Mouse (Mus musculus) lung, postnatal 0 days (tissue): ENCODE results near the gene Hist1h2bb. TPM values are rescaled to one million over a fixed set of nuclear protein-coding genes. Genes with fewer than 3 reads are reported as not detected.
A peak's percentile ranks its signal among the peaks of the same experiment; 100 is the strongest.
"Not testable (repeated sequence)": the region's sequence is repeated elsewhere in the genome, so short reads cannot be mapped to it uniquely, and the experiment has no call there.

ENCODE experiments used
- ATAC-seq: fragments of 200-750 bp; cut with Nextera tagmentation; 2 replicates; pipeline ENCODE4 v1.8.0; 2017; ENCODE audit warnings: moderate library complexity
- DNase-seq: peaks from one replicate; pipeline ENCODE4 v3.0.0-alpha.2; 2016; ENCODE audit warnings: low spot score
- H3K27ac ChIP-seq: fragments of 300-500 bp; sonication (generic); 2 replicates; pipeline ENCODE4 v1.5.1; 2014; ENCODE audit warnings: antibody characterized with exemption, mild to moderate bottlenecking, low read length, mixed read lengths
- H3K27me3 ChIP-seq: fragments of 300-500 bp; sonication (generic); replicated peaks from 2 replicates; pipeline ENCODE4 v1.6.1; 2014; ENCODE audit warnings: low read length, mixed read lengths; ENCODE audit not compliant: insufficient read depth
- H3K36me3 ChIP-seq: fragments of 300-500 bp; sonication (generic); 2 replicates; pipeline ENCODE4 v1.6.1; 2014; ENCODE audit warnings: low read length, mixed read lengths; ENCODE audit not compliant: insufficient read depth
- H3K4me1 ChIP-seq: fragments of 300-500 bp; sonication (generic); 2 replicates; pipeline ENCODE4 v1.6.1; 2014; ENCODE audit warnings: antibody characterized with exemption, low read depth, low read length, mixed read lengths; ENCODE audit not compliant: insufficient read depth
- H3K4me2 ChIP-seq: fragments of 300-500 bp; sonication (generic); replicated peaks from 2 replicates; pipeline ENCODE4 v1.6.1; 2014; ENCODE audit warnings: low read depth, mild to moderate bottlenecking, low read length, moderate library complexity, mixed read lengths
- H3K4me3 ChIP-seq: fragments of 300-500 bp; sonication (generic); 2 replicates; pipeline ENCODE4 v1.5.1; 2014; ENCODE audit warnings: low read depth, low read length
- H3K9ac ChIP-seq: fragments of 300-500 bp; sonication (generic); replicated peaks from 2 replicates; pipeline ENCODE4 v1.6.1; 2014; ENCODE audit warnings: low read depth, mild to moderate bottlenecking
- H3K9me3 ChIP-seq: fragments of 300-500 bp; sonication (generic); 2 replicates; pipeline ENCODE4 v1.6.1; 2016; ENCODE audit warnings: low read length, mixed read lengths
- CTCF ChIP-seq: IDR thresholded peaks from 2 replicates; pipeline ENCODE4 v1.5.1; 2016; ENCODE audit warnings: antibody characterized with exemption, mild to moderate bottlenecking
- EP300 ChIP-seq: IDR thresholded peaks from 2 replicates; pipeline ENCODE4 v1.6.1; 2016; ENCODE audit warnings: antibody characterized with exemption, mild to moderate bottlenecking, control low read depth
- WGBS: fragments of 180-500 bp; shearing (Covaris S2); extraction: QIAGEN DNeasy Blood & Tissue Kit; methylation state at CpG from one replicate; pipeline ENCODE4 v1.1.7; 2014; 5-methylcytosine and 5-hydroxymethylcytosine counted together
- polyA plus RNA-seq: library from polyadenylated mRNA; unstranded; fragments of >200 nt; fragmentation: Nextera tagmentation; extraction: Ambion mirVana; gene quantifications from 2 replicates; pipeline ENCODE4 v1.2.1, GENCODE M21; 2015

Gene Hist1h2bb
- polyA plus RNA-seq, 1 experiment from 2014 or later = 0.99 TPM

DNA sequence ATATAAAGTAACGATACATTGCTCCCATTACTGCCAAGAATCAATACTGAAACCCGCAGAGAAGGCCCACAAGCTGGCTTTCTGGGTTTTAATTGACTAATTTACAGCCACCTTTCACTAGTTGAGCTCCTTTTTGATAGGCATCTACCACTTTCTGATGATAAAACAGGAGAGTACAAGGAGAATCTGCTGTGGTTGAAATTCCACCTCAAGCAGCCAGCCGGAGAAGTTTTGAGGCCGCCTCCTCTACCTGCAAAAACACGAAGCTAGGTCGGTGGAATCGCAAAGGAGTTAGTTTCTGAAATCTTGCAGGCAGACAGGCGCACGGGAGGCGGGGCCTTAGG, 16.7 kb downstream of the Hist1h2bb start:
- H3K9me3 ChIP-seq = no peaks in the 10 kb centered on the region
- H3K4me1 ChIP-seq = peaks cover 12% of the 10 kb centered on the region
- DNase-seq (peak; percentile 47), ATAC-seq (no peak)
- peak overlapping the region; percentile 75 for H3K4me2 ChIP-seq
- no peak for TF ChIP-seq CTCF
- no peak for TF ChIP-seq EP300
- H3K27me3 ChIP-seq = no peaks in the 10 kb centered on the region
- H3K9ac ChIP-seq = 0 out of 2 replicates have a peak overlapping the region, but pooled peaks have one; percentile 13
- H3K4me3 ChIP-seq = peak overlapping the region; percentile 49
- WGBS = 1% methylated on average over 10 of the region's 10 CpGs
- no peaks in the 10 kb centered on the region for H3K36me3 ChIP-seq
- peak overlapping the region; percentile 81 for H3K27ac ChIP-seq

- TF ChIP-seq CTCF = no peak
- TF ChIP-seq EP300 = no peak; the same call in 1 of the 2 replicates
- Histone ChIP-seq H3K4me1 (peaks cover 12% of the 10 kb centered on the region), H3K9ac (peak within 1 kb of the TSS; percentile 64), H3K4me2 (peak within 1 kb of the TSS; percentile 75), H3K27me3 (no peaks in the 10 kb centered on the region), H3K9me3 (no peaks in the 10 kb centered on the region), H3K27ac (peak within 1 kb of the TSS; percentile 81), H3K4me3 (peak within 1 kb of the TSS; percentile 49), H3K36me3 (no peaks in the 10 kb centered on the region)
- WGBS = 3% methylated on average over 34 of the region's 34 CpGs
- peak; percentile 98 for DNase-seq
- peak; percentile 68 for ATAC-seq
Measured at GRCm38 (mm10) chr13:23763586-23764323, 17.2 kb downstream of the Hist1h2bb start, which contains the start of gene Hist1h1a. Gene Hist1h1a, plus strand, starts transcription at chr13:23763666.

- Histone ChIP-seq H3K27ac (no peak overlapping the region), H3K4me2 (peak overlapping the region; percentile 75), H3K36me3 (no peaks in the 10 kb centered on the region), H3K27me3 (no peaks in the 10 kb centered on the region), H3K4me1 (peaks cover 12% of the 10 kb centered on the region), H3K9ac (peak overlapping the region; percentile 64; the same call in 1 of the 2 replicates), H3K9me3 (no peaks in the 10 kb centered on the region), H3K4me3 (no peak overlapping the region)
- 38% methylated on average over 10 of the region's 12 CpGs for WGBS
- DNase-seq = no peak
- TF ChIP-seq CTCF (no peak), EP300 (no peak)
- ATAC-seq = no peak
Measured at GRCm38 (mm10) chr13:23764324-23765171, 18.0 kb downstream of the Hist1h2bb start.

DNA sequence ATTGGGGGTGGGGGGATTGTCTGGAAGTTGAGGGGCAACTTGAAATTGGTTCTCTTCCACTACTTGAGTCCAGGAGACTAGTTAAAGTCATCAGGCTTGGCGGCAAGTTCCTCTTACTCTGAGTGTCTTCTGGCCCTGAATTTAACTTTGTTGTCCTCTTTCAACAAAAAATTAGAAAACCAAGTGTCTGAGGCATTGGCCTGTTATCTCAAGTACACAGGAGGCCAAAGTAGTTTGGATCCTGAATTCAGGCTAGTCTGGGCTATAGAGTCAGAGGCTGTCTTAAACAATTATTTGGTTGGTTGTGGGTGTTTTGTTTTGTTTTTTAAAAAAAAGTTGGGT, 18.6 kb downstream of the Hist1h2bb start:
- 27% methylated on average over 1 of the region's 1 CpGs for WGBS
- Histone ChIP-seq H3K4me3 (no peak overlapping the region), H3K27ac (no peak overlapping the region)

GRCm38 (mm10) chr13:23766772-23767171, 20.2 kb downstream of the Hist1h2bb start:
- TF ChIP-seq EP300 = no peak
- no peak for TF ChIP-seq CTCF

More for the DNA sequence above, 18.6 kb downstream of the Hist1h2bb start:
- TF ChIP-seq CTCF (no peak), EP300 (no peak)
- Histone ChIP-seq H3K9ac (no peak overlapping the region), H3K4me2 (no peak overlapping the region), H3K9me3 (no peaks in the 10 kb centered on the region), H3K27me3 (no peaks in the 10 kb centered on the region), H3K4me1 (peaks cover 11% of the 10 kb centered on the region), H3K36me3 (no peaks in the 10 kb centered on the region)
- DNase-seq = no peak
- ATAC-seq = no peak

DNA sequence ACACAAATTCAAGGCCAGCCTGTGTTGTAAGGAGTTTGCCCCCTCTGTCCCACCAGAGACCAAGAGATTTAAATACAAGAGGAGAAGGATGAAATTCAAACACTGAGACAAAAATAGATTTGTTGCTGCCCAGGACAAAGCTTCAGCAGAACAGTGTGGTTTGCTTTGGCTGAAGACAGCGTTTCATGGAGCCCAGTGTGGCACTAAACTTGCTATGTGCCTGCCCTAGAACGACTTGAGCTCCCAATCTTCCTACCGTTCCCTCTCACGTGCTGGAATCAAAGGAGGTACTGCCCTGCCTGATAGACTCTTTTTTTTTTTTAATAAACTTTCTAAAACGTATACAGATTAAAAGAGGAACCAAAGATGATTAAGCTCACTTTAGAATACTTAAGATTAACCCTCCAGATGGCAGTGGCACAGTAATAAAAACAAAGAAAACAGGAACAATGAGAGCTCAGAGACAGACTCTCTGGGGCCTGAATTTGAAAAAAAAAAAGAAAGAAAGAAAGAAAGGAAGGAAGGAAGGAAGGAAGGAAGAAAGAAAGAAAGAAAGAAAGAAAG, 22.4 kb downstream of the Hist1h2bb start:
- Histone ChIP-seq H3K9me3 (no peaks in the 10 kb centered on the region), H3K9ac (no peak overlapping the region), H3K36me3 (no peaks in the 10 kb centered on the region), H3K4me1 (peaks cover 9% of the 10 kb centered on the region), H3K27me3 (no peaks in the 10 kb centered on the region), H3K27ac (no peak overlapping the region), H3K4me3 (no peak overlapping the region), H3K4me2 (no peak overlapping the region)
- TF ChIP-seq CTCF (no peak), EP300 (no peak)
- DNase-seq (no peak), ATAC-seq (no peak)
- 48% methylated on average over 5 of the region's 5 CpGs for WGBS

More at GRCm38 (mm10) chr13:23766772-23767171, 20.2 kb downstream of the Hist1h2bb start:
- no peaks in the 10 kb centered on the region for H3K36me3 ChIP-seq
- no peak overlapping the region for H3K4me2 ChIP-seq
- no peak overlapping the region for H3K4me3 ChIP-seq
- no peaks in the 10 kb centered on the region for H3K9me3 ChIP-seq
- peaks cover 8% of the 10 kb centered on the region for H3K4me1 ChIP-seq
- H3K27ac ChIP-seq = no peak overlapping the region
- no peak overlapping the region for H3K9ac ChIP-seq
- H3K27me3 ChIP-seq = no peaks in the 10 kb centered on the region
- ATAC-seq = no peak
- no peak for DNase-seq

GRCm38 (mm10) chr13:23769613-23770012, 23.1 kb downstream of the Hist1h2bb start, which contains the start of gene Trim38:
Gene Trim38, plus strand, starts transcription at chr13:23769913.
- not testable (repeated sequence) for H3K4me2 ChIP-seq, H3K27me3 ChIP-seq, H3K9me3 ChIP-seq, H3K9ac ChIP-seq, DNase-seq, H3K36me3 ChIP-seq, H3K27ac ChIP-seq, H3K4me1 ChIP-seq, H3K4me3 ChIP-seq, ATAC-seq
- WGBS = 87% methylated on average over 2 of the region's 2 CpGs
